Mouse (Mus musculus): ENCODE data around the gene Ndufb7. TPM values are rescaled to one million over a fixed set of nuclear protein-coding genes. Genes with fewer than 3 reads are reported as not detected.

Gene Ndufb7
- polyA plus RNA-seq, 1 experiment: 421 TPM

DNA sequence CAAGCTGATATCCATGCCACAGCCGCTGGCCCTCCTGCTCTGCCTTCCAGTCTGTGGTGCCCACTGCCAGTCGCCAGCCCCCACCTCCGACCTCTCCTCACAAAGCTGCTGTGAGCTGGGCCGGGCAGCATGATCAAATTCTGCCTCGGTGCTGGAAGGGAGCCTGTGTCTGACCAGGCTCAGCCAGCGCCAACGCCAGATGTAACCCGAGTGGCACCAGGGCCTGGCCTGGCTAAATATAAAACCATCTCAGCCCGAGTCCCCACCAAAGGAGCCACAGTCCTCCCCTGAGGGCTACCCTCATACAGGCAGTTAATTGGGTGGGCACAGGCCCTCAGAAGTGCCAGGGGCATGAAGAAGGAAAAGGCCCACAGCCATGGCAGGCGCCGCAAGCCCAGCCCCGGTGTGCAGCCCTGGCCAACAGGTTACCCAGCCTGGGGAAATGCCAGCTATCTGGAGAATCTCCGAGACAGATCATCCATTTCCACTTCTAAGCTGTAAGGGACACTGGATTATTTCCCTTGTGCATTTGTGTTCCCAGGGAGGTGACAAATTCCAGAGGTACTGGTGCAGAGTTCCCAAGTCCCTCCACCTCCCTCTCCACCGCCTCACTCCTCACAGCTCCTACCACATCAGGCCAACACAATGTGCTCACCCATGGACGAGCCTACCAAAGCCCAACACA is 8.3 kb downstream of the Ndufb7 start:
- peaks cover 3% of the 10 kb centered on the region for H3K36me3 ChIP-seq (ENCODE audit: control insufficient read depth, insufficient read depth)
- TF ChIP-seq USF1 (IDR thresholded peaks at IDR 0.05; ENCODE audit: low read depth): no peak
- TF ChIP-seq POLR2AphosphoS2 (IDR thresholded peaks at IDR 0.05; ENCODE audit: insufficient read length, low read depth): peak; percentile 16
- TF ChIP-seq MYOG (IDR thresholded peaks at IDR 0.05; ENCODE audit: control insufficient read depth in 1 of 3, insufficient read depth in 1 of 3, insufficient read length in 2 of 3, low read depth in 2 of 3): peak in 1 of 3 experiments; percentile 59
- H3K4me2 ChIP-seq (ENCODE audit: low read depth): peak overlapping the region; percentile 61

GRCm38 (mm10) chr8:83575561-83576515 is 9.4 kb downstream of the Ndufb7 start:
- H3K36me3 ChIP-seq (ENCODE audit: control insufficient read depth, insufficient read depth): peaks cover 3% of the 10 kb centered on the region
- no peak overlapping the region for H3ac ChIP-seq (ENCODE audit: control insufficient read depth, insufficient read length)
- peak overlapping the region; percentile 61 for H3K4me2 ChIP-seq (ENCODE audit: low read depth)
- no peaks in the 10 kb centered on the region for H3K27me3 ChIP-seq (ENCODE audit: control insufficient read depth, insufficient read depth, insufficient read length)
- no peak overlapping the region for H3K4me3 ChIP-seq
- peaks cover 35% of the 10 kb centered on the region for H3K79me2 ChIP-seq (ENCODE audit: control insufficient read depth, insufficient read depth)
- TF ChIP-seq POLR2AphosphoS2 (IDR thresholded peaks at IDR 0.05; ENCODE audit: insufficient read length, low read depth) (no peak), USF1 (IDR thresholded peaks at IDR 0.05; ENCODE audit: low read depth) (no peak), MAX (IDR thresholded peaks at IDR 0.05; ENCODE audit: low read depth) (no peak), MYOG (IDR thresholded peaks at IDR 0.05; ENCODE audit: control insufficient read depth in 1 of 3, insufficient read depth in 1 of 3, insufficient read length in 2 of 3, low read depth in 2 of 3) (peak; percentile 59 to 91 (median 81)), MYOD1 (IDR thresholded peaks at IDR 0.05; ENCODE audit: control insufficient read depth in 1 of 3, insufficient read length in 2 of 3, low read depth in 2 of 3) (peak in 2 of 3 experiments; percentile 63 to 87), REST (IDR thresholded peaks at IDR 0.05; ENCODE audit: insufficient read depth, insufficient read length) (no peak), POLR2A (IDR thresholded peaks at IDR 0.05; ENCODE audit: insufficient read length, low read depth) (peak; percentile 6), TCF3 (IDR thresholded peaks at IDR 0.05; ENCODE audit: insufficient read length, low read depth) (peak; percentile 37), TCF12 (IDR thresholded peaks at IDR 0.05; ENCODE audit: insufficient read depth, poor library complexity, severe bottlenecking) (peak; percentile 39), CEBPB (IDR thresholded peaks at IDR 0.05; ENCODE audit: insufficient read depth, poor library complexity, severe bottlenecking) (no peak), E2F4 (IDR thresholded peaks at IDR 0.05; ENCODE audit: insufficient read depth) (no peak), SRF (IDR thresholded peaks at IDR 0.05; ENCODE audit: control insufficient read depth, insufficient read length, low read depth) (no peak)

More for the DNA sequence above, 8.3 kb downstream of the Ndufb7 start:
- no peak overlapping the region for H3K4me3 ChIP-seq
- H3K79me2 ChIP-seq (ENCODE audit: control insufficient read depth, insufficient read depth): peaks cover 25% of the 10 kb centered on the region
- no peaks in the 10 kb centered on the region for H3K27me3 ChIP-seq (ENCODE audit: control insufficient read depth, insufficient read depth, insufficient read length)
- H3ac ChIP-seq (ENCODE audit: control insufficient read depth, insufficient read length): no peak overlapping the region

- Histone ChIP-seq H3K4me3 (no peak overlapping the region), H3K36me3 (ENCODE audit: control insufficient read depth, insufficient read depth) (peaks cover 3% of the 10 kb centered on the region), H3K27me3 (ENCODE audit: control insufficient read depth, insufficient read depth, insufficient read length) (no peaks in the 10 kb centered on the region), H3ac (ENCODE audit: control insufficient read depth, insufficient read length) (no peak overlapping the region), H3K4me2 (ENCODE audit: low read depth) (peak overlapping the region; percentile 51), H3K79me2 (ENCODE audit: control insufficient read depth, insufficient read depth) (peaks cover 34% of the 10 kb centered on the region)
- TF ChIP-seq E2F4 (IDR thresholded peaks at IDR 0.05; ENCODE audit: insufficient read depth) (no peak), TCF3 (IDR thresholded peaks at IDR 0.05; ENCODE audit: insufficient read length, low read depth) (no peak), MAX (IDR thresholded peaks at IDR 0.05; ENCODE audit: low read depth) (no peak), USF1 (IDR thresholded peaks at IDR 0.05; ENCODE audit: low read depth) (no peak), SRF (IDR thresholded peaks at IDR 0.05; ENCODE audit: control insufficient read depth, insufficient read length, low read depth) (no peak), MYOD1 (IDR thresholded peaks at IDR 0.05; ENCODE audit: control insufficient read depth in 1 of 3, insufficient read length in 2 of 3, low read depth in 2 of 3) (no peak)
Measured at GRCm38 (mm10) chr8:83576516-83576895, 10.0 kb downstream of the Ndufb7 start.

DNA sequence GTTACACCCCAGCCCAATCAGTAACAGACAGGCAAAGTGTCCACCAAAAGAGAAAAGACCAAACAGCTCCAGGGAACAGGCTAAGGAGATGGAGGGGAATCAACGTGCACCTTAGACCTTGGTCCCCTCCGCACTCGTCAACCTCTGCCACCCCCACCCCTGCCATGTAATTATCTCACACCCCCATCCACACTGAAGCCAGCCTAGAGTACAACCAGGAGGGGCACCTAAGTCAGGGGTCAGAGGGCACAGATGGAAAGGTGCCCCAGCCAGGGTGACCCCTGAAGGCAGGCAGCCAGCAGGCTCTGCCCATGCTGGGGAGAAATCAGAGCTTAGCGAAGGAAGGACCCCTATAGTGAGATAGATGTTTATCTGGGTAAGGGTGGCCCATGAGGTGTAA is 10.4 kb downstream of the Ndufb7 start:
- TF ChIP-seq TCF3 (IDR thresholded peaks at IDR 0.05; ENCODE audit: insufficient read length, low read depth) (no peak), MYOD1 (IDR thresholded peaks at IDR 0.05; ENCODE audit: control insufficient read depth in 1 of 3, insufficient read length in 2 of 3, low read depth in 2 of 3) (no peak)
- H3K27me3 ChIP-seq (ENCODE audit: control insufficient read depth, insufficient read depth, insufficient read length): no peaks in the 10 kb centered on the region
- peaks cover 38% of the 10 kb centered on the region for H3K79me2 ChIP-seq (ENCODE audit: control insufficient read depth, insufficient read depth)
- no peak overlapping the region for H3K4me3 ChIP-seq
- H3K4me2 ChIP-seq (ENCODE audit: low read depth): peak overlapping the region; percentile 51
- peaks cover 3% of the 10 kb centered on the region for H3K36me3 ChIP-seq (ENCODE audit: control insufficient read depth, insufficient read depth)
- no peak overlapping the region for H3ac ChIP-seq (ENCODE audit: control insufficient read depth, insufficient read length)

DNA sequence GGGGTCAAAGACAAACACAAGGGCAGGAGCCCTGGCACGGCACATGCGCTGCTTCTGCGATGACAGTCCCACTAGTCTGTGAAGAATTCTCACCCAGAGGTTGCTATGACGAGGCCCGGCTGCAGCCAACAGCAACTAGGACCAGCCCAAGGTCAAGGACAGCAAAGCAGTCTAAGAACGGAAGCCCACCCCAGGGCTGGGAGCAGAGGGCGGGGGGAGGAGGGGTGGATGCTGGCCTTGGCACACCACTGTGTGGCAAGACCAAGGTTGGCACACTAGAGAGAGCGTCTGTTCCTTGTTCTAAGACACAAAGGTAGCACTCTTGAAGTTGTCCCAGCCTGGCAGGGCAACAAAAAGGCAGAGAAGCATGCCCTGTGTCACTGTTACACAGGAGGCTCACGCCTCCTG is 10.9 kb downstream of the Ndufb7 start:
- TF ChIP-seq POLR2AphosphoS2 (IDR thresholded peaks at IDR 0.05; ENCODE audit: insufficient read length, low read depth) (no peak), MYOG (IDR thresholded peaks at IDR 0.05; ENCODE audit: control insufficient read depth in 1 of 3, insufficient read depth in 1 of 3, insufficient read length in 2 of 3, low read depth in 2 of 3) (no peak), MAX (IDR thresholded peaks at IDR 0.05; ENCODE audit: low read depth) (no peak), POLR2A (IDR thresholded peaks at IDR 0.05; ENCODE audit: insufficient read length, low read depth) (no peak), MYOD1 (IDR thresholded peaks at IDR 0.05; ENCODE audit: control insufficient read depth in 1 of 3, insufficient read length in 2 of 3, low read depth in 2 of 3) (no peak), REST (IDR thresholded peaks at IDR 0.05; ENCODE audit: insufficient read depth, insufficient read length) (no peak), USF1 (IDR thresholded peaks at IDR 0.05; ENCODE audit: low read depth) (no peak), E2F4 (IDR thresholded peaks at IDR 0.05; ENCODE audit: insufficient read depth) (no peak), TCF3 (IDR thresholded peaks at IDR 0.05; ENCODE audit: insufficient read length, low read depth) (no peak), TCF12 (IDR thresholded peaks at IDR 0.05; ENCODE audit: insufficient read depth, poor library complexity, severe bottlenecking) (no peak), SRF (IDR thresholded peaks at IDR 0.05; ENCODE audit: control insufficient read depth, insufficient read length, low read depth) (no peak), CEBPB (IDR thresholded peaks at IDR 0.05; ENCODE audit: insufficient read depth, poor library complexity, severe bottlenecking) (no peak)
- no peak overlapping the region for H3ac ChIP-seq (ENCODE audit: control insufficient read depth, insufficient read length)
- peaks cover 43% of the 10 kb centered on the region for H3K79me2 ChIP-seq (ENCODE audit: control insufficient read depth, insufficient read depth)
- H3K36me3 ChIP-seq (ENCODE audit: control insufficient read depth, insufficient read depth): peaks cover 2% of the 10 kb centered on the region
- H3K27me3 ChIP-seq (ENCODE audit: control insufficient read depth, insufficient read depth, insufficient read length): no peaks in the 10 kb centered on the region
- no peak overlapping the region for H3K4me3 ChIP-seq
- peak overlapping the region; percentile 6 for H3K4me2 ChIP-seq (ENCODE audit: low read depth)

Data from myocyte (in vitro differentiated cells).